Mouse (Mus musculus) CH12.LX (cell line): Measurements from ENCODE around the gene Fgfr2. TPM values are rescaled to one million over a fixed set of nuclear protein-coding genes. Genes with fewer than 3 reads are reported as not detected.

ENCODE experiments used
- DNase-seq: peaks from one replicate; pipeline ENCODE4 v3.0.0-alpha.2; 2013; ENCODE audit errors: extremely low read depth
- H3K27ac ChIP-seq: 2 replicates; pipeline ENCODE4 v1.5.1; 2012; ENCODE audit warnings: low read depth, mild to moderate bottlenecking, control low read depth, moderate library complexity; ENCODE audit not compliant: insufficient read depth
- H3K27me3 ChIP-seq: replicated peaks from 2 replicates; pipeline ENCODE3; 2012; ENCODE audit warnings: inconsistent platforms
- H3K36me3 ChIP-seq, 2 experiments: replicated peaks in 1 of 2; 2 replicates each; pipeline versions ENCODE3 to v1.6.1; 2012; ENCODE audit warnings: inconsistent platforms in 1 of 2, low read length in 1 of 2, mild to moderate bottlenecking in 1 of 2, mixed read lengths in 1 of 2, moderate library complexity in 1 of 2; ENCODE audit not compliant: control insufficient read depth in 1 of 2, insufficient read depth in 1 of 2
- H3K4me1 ChIP-seq, 2 experiments: 2 replicates each; pipeline ENCODE4 v1.6.1; 2012; ENCODE audit warnings: inconsistent platforms in 1 of 2, moderate library complexity in 1 of 2; ENCODE audit not compliant: insufficient read depth in 2 of 2, control insufficient read depth in 1 of 2
- H3K4me2 ChIP-seq: 2 replicates; pipeline ENCODE4 v1.6.1; 2012; ENCODE audit warnings: low read depth, mild to moderate bottlenecking, control low read depth; ENCODE audit not compliant: poor library complexity, insufficient read depth, severe bottlenecking
- H3K4me3 ChIP-seq, 3 experiments: fragments of 150-350 bp in 1 of 3; sonication (generic) in 1 of 3; replicated peaks in 1 of 3; 2 replicates each; pipeline versions ENCODE3 to v1.5.1; 2011 to 2012; ENCODE audit warnings: low read depth in 2 of 3, low read length in 2 of 3, mild to moderate bottlenecking in 2 of 3, moderate library complexity in 2 of 3, control low read depth in 1 of 3, improper control_type of control experiment in 1 of 3, inconsistent platforms in 1 of 3, mixed read lengths in 1 of 3; ENCODE audit not compliant: poor library complexity in 1 of 3
- H3K79me2 ChIP-seq: replicated peaks from 2 replicates; pipeline ENCODE4 v1.6.1; 2012; ENCODE audit warnings: mild to moderate bottlenecking, moderate library complexity; ENCODE audit not compliant: control insufficient read depth, poor library complexity, insufficient read depth, severe bottlenecking; ENCODE audit errors: extremely low read depth
- H3K9ac ChIP-seq: 2 replicates; pipeline ENCODE4 v1.6.1; 2012; ENCODE audit warnings: low read depth, mild to moderate bottlenecking, control low read depth, moderate library complexity; ENCODE audit not compliant: insufficient read depth
- H3K9me3 ChIP-seq: replicated peaks from 2 replicates; pipeline ENCODE3; 2012; ENCODE audit warnings: low read length, inconsistent platforms, mixed read lengths
- BHLHE40 ChIP-seq: IDR thresholded peaks from 2 replicates; pipeline ENCODE4 v1.6.1; 2011; ENCODE audit warnings: mild to moderate bottlenecking, low read depth, low read length, improper control_type of control experiment
- CHD1 ChIP-seq: IDR thresholded peaks from 2 replicates; pipeline ENCODE4 v1.6.1; 2012; ENCODE audit warnings: low read depth, low read length, improper control_type of control experiment, inconsistent platforms
- E2F4 ChIP-seq: IDR thresholded peaks from 2 replicates; pipeline ENCODE4 v1.6.1; 2011; ENCODE audit warnings: low read depth, low read length, improper control_type of control experiment; ENCODE audit not compliant: insufficient replicate concordance
- ELF1 ChIP-seq: IDR thresholded peaks from 2 replicates; pipeline ENCODE4 v1.6.1; 2014; ENCODE audit warnings: low read depth, mild to moderate bottlenecking, inconsistent platforms, low read length, improper control_type of control experiment
- EP300 ChIP-seq: IDR thresholded peaks from 2 replicates; pipeline ENCODE4 v1.6.1; 2011; ENCODE audit warnings: low read length, improper control_type of control experiment
- ETS1 ChIP-seq: conservative IDR thresholded peaks from 2 replicates; pipeline ENCODE4 v1.6.1; 2012; ENCODE audit warnings: low read depth, mild to moderate bottlenecking, inconsistent platforms, low read length, improper control_type of control experiment, moderate library complexity
- GABPA ChIP-seq: IDR thresholded peaks from 2 replicates; pipeline ENCODE4 v1.6.1; 2012; ENCODE audit warnings: low read depth, low read length, improper control_type of control experiment, inconsistent platforms; ENCODE audit not compliant: insufficient replicate concordance
- MAZ ChIP-seq: IDR thresholded peaks from 2 replicates; pipeline ENCODE4 v1.6.1; 2012; ENCODE audit warnings: low read depth, mild to moderate bottlenecking, inconsistent platforms, low read length, improper control_type of control experiment, moderate library complexity
- NELFE ChIP-seq: IDR thresholded peaks from 2 replicates; pipeline ENCODE4 v1.6.1; 2011; ENCODE audit warnings: low read depth, low read length, improper control_type of control experiment
- POLR2AphosphoS2 ChIP-seq: IDR thresholded peaks from 2 replicates; pipeline ENCODE4 v1.6.1; 2011; ENCODE audit warnings: low read depth, low read length, improper control_type of control experiment
- RAD21 ChIP-seq: IDR thresholded peaks from 2 replicates; pipeline ENCODE4 v1.6.1; 2011; ENCODE audit warnings: low read depth, mild to moderate bottlenecking, low read length, improper control_type of control experiment, moderate library complexity
- SIN3A ChIP-seq: IDR thresholded peaks from 2 replicates; pipeline ENCODE4 v1.6.1; 2012; ENCODE audit warnings: low read length, improper control_type of control experiment, inconsistent platforms
- UBTF ChIP-seq: IDR thresholded peaks from 2 replicates; pipeline ENCODE4 v1.6.1; 2012; ENCODE audit warnings: low read depth, mild to moderate bottlenecking, inconsistent platforms, low read length, improper control_type of control experiment, moderate library complexity
- USF1 ChIP-seq: IDR thresholded peaks from 2 replicates; pipeline ENCODE4 v1.6.1; 2014; ENCODE audit warnings: low read depth, mild to moderate bottlenecking, inconsistent platforms, low read length, improper control_type of control experiment
- USF2 ChIP-seq: conservative IDR thresholded peaks from 2 replicates; pipeline ENCODE4 v1.6.1; 2011; ENCODE audit warnings: low read depth, low read length, improper control_type of control experiment
- ZC3H11A ChIP-seq: IDR thresholded peaks from 2 replicates; pipeline ENCODE4 v1.6.1; 2012; ENCODE audit warnings: low read depth, mild to moderate bottlenecking, inconsistent platforms, low read length, improper control_type of control experiment
- ZMIZ1 ChIP-seq: IDR thresholded peaks from 2 replicates; pipeline ENCODE4 v1.6.1; 2012; ENCODE audit warnings: low read depth, mild to moderate bottlenecking, inconsistent platforms, low read length, improper control_type of control experiment
- dilution Hi-C: fragments of 300-500 bp; cut with MboI; formaldehyde crosslinking; loops from 2 replicates; pipeline ENCODE4 v1.14.3; 2020; ENCODE audit warnings: low sequenced_read_pairs; ENCODE audit not compliant: extremely low pct_unique_long_range_greater_than_20kb, extremely low pct_ligation_motif_present
- in situ Hi-C: fragments of 300-500 bp; cut with MboI; formaldehyde crosslinking; loops from 3 replicates; pipeline ENCODE4 v1.14.3; 2019; ENCODE audit warnings: low sequenced_read_pairs, low pct_ligation_motif_present, low pct_unique_long_range_greater_than_20kb, mixed read lengths
- polyA plus RNA-seq: library from polyadenylated mRNA; unstranded; fragments of >175 nt; gene quantifications from 2 replicates; pipeline ENCODE4 v1.2.1, GENCODE M21; 2012; ENCODE audit warnings: low read depth; ENCODE audit not compliant: insufficient read length
- total RNA-seq, 2 experiments: library from RNA; depleted of rRNA; stranded (reverse); fragments of 300-350 nt in 1 of 2; fragments of >200 nt in 1 of 2; gene quantifications; 2 replicates each; pipeline ENCODE4 v1.2.3; 2012 to 2014

Gene Fgfr2
- total and polyA plus RNA-seq, 3 experiments: not detected

DNA sequence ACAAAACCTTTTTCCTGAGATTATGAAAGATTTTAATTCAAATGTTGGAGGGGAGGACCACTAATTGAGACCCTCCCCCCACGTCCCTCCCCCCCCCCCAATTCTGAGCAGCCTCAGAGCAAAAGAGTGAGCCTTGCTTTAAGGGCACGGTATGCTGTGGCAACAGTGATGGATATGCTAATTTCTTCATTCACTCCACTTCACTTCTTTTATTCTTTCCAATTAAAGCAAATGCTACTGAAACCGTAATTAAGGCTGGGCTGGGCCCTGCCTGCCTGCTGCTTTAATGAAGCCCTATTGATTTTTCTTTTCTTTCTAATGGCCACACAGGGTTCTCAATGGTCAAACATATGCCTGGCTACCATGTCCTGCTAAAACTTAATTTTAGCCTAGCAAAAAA, 1404.9 kb downstream of the Fgfr2 start:
- DNase-seq: no peak
- Histone ChIP-seq H3K4me1 (no peaks in the 10 kb centered on the region), H3K9me3 (no peaks in the 10 kb centered on the region)

DNA sequence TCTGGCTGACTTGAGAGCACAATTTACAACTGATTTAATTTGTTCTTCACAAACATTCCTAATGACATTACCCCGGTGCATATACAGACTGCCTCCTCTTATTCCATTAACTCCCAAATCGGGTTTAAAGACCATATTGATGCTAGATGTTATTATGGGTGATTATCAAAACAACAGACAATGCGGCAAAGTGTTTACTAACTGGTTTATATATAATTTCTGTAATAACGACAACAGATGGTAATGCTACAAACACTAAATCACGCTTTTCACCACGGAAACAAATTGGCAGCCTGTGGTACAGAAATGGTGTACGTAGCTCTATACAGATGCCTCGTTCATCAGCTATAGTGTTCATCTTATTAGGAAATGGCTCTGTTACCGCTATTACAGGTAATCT, 1410.1 kb downstream of the Fgfr2 start:
- TF ChIP-seq BHLHE40 (no peak), CHD1 (no peak), E2F4 (no peak), POLR2AphosphoS2 (no peak), NELFE (no peak), ELF1 (no peak), ZC3H11A (no peak)
- in situ Hi-C loops: no loop called here
- no peak for DNase-seq
- Histone ChIP-seq H3K9ac (no peak overlapping the region), H3K27me3 (peaks cover 81% of the 10 kb centered on the region), H3K4me1 (no peaks in the 10 kb centered on the region), H3K36me3 (no peaks in the 10 kb centered on the region), H3K79me2 (no peaks in the 10 kb centered on the region), H3K4me2 (no peak overlapping the region), H3K4me3 (no peak overlapping the region), H3K9me3 (no peaks in the 10 kb centered on the region), H3K27ac (no peak overlapping the region)
- dilution Hi-C loops: no loop called here

More for the DNA sequence above, 1404.9 kb downstream of the Fgfr2 start:
- dilution Hi-C loops (no loop called here), in situ Hi-C loops (no loop called here)
- H3K79me2 ChIP-seq: no peaks in the 10 kb centered on the region
- no peak overlapping the region for H3K4me2 ChIP-seq
- H3K4me3 ChIP-seq: no peak overlapping the region
- TF ChIP-seq ELF1 (no peak), RAD21 (no peak), ETS1 (no peak), EP300 (no peak), MAZ (no peak), SIN3A (no peak), UBTF (no peak), GABPA (no peak), POLR2AphosphoS2 (no peak), ZMIZ1 (no peak), USF2 (no peak), BHLHE40 (no peak), USF1 (no peak)
- TF ChIP-seq, all 38 proteins: peak for 0
- Histone ChIP-seq H3K36me3 (no peaks in the 10 kb centered on the region), H3K27me3 (peaks cover 70% of the 10 kb centered on the region), H3K27ac (no peak overlapping the region), H3K9ac (no peak overlapping the region)
